Mouse (Mus musculus): ENCODE data around the gene Mamstr.
"Not testable (repeated sequence)": the region's sequence is repeated elsewhere in the genome, so short reads cannot be mapped to it uniquely, and the experiment has no call there.

The Mamstr gene

GRCm38 (mm10) chr7:45649351-45649750, 9.6 kb downstream of the Mamstr start:
- in situ Hi-C loops (cut with MseI, MboI) = no loop called here

DNA sequence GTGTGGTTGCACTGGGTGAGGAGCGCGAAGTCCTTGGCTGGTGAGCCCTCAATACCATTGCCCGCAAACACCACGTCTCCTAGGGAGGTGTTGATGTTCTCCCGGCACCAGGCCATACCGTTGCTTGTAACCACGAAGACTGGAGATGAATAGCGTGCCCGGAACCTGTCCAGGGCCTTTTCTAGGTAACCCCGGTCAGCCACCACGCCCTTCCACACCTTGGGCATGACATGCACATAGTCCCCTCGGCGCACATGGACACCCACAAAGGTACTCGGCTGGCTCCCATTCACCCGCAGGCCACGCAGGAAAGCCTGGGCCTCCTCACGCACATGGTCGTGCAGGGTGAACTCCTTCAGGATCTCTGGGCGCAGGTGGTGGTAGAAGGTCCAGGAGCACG, 10.7 kb downstream of the Mamstr start:
- in situ Hi-C loops (cut with MseI, MboI) = not testable (repeated sequence)

GRCm38 (mm10) chr7:45654424-45655047, 14.8 kb downstream of the Mamstr start:
- in situ Hi-C loops (cut with MseI, MboI) = no loop called here

GRCm38 (mm10) chr7:45660746-45661478, 21.1 kb downstream of the Mamstr start:
- in situ Hi-C loops (cut with MseI, MboI) = no loop called here

- in situ Hi-C loops (cut with MseI, MboI) = not testable (repeated sequence)
Observed at GRCm38 (mm10) chr7:45661702-45662101, 21.9 kb downstream of the Mamstr start.

- in situ Hi-C loops (cut with MseI, MboI) = loop anchor here in 1 of 2 experiments (5.0 kb wide), 1 partner anchor 63 kb away; no protein-coding TSS in a partner anchor
Observed at GRCm38 (mm10) chr7:45665303-45666138, 25.7 kb downstream of the Mamstr start.

- in situ Hi-C loops (cut with MseI, MboI) = loop anchor here in 1 of 2 experiments (5.0 kb wide), 1 partner anchor 64 kb away; no protein-coding TSS in a partner anchor
Observed at GRCm38 (mm10) chr7:45666161-45666560, 26.4 kb downstream of the Mamstr start, which contains the start of gene Fut2. TSS of gene Fut2 (minus strand) at chr7:45666394.

- in situ Hi-C loops (cut with MseI, MboI) = loop anchor here in 1 of 2 experiments (5.0 kb wide), 1 partner anchor 65 kb away; no protein-coding TSS in a partner anchor
Observed at GRCm38 (mm10) chr7:45667761-45668160, 28.0 kb downstream of the Mamstr start.

- in situ Hi-C loops (cut with MseI, MboI) = loop anchor here in 1 of 2 experiments (5.0 kb wide), 1 partner anchor 67 kb away; no protein-coding TSS in a partner anchor
Observed at GRCm38 (mm10) chr7:45668921-45669320, 29.1 kb downstream of the Mamstr start.

DNA sequence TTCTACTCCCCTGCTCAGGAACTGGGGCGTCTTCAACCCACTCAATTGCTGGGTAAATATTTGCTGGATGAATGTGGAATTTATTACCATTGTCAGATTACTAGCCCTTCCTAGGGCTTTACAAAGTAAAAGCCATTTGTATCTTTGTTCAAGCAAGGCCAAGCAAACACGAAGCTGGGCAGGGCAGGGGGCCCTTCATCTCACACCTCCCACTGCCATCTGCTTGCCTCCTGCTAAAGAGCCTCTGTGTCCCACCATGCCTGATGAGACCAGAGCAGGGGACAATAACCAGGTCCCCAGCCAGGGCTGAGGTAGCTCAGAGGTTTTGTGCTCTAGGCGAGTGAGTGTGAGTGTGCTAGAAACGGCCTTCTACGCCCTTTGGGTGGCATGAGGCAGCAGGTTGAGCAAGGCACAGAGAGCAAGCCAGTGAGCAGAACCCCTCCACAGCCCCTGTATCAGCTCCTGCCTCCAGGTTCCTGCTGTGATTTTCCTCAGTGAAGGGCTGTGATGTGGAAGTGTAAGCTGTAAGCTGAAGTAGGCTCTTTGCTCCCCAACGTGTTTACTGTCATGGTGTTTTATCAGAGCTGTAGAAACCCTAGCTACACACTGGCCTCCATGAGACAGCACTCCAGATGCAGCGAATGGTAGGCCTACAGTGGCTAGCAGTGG, 38.0 kb downstream of the Mamstr start:
- in situ Hi-C loops (cut with MseI, MboI) = no loop called here

DNA sequence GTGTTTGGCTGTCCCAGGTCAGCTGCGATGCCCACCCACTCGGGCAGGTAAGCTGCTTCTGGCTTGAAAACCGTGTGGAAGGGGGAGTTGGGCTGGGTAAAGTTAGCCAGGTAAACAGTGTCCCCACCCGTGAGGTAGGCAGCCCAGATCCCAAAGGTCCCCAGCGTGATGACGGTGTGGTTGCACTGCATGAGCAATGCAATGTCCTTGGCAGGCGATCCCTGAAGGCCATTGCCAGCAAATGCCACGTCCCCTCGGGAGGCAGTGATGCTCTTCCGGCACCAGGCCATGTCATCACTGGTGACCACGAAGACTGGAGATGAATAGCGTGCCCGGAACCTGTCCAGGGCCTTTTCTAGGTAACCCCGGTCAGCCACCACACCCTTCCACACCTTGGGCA, 38.7 kb downstream of the Mamstr start:
- in situ Hi-C loops (cut with MseI, MboI) = no loop called here

GRCm38 (mm10) chr7:45679966-45680621, 40.3 kb downstream of the Mamstr start:
- in situ Hi-C loops (cut with MseI, MboI) = no loop called here

DNA sequence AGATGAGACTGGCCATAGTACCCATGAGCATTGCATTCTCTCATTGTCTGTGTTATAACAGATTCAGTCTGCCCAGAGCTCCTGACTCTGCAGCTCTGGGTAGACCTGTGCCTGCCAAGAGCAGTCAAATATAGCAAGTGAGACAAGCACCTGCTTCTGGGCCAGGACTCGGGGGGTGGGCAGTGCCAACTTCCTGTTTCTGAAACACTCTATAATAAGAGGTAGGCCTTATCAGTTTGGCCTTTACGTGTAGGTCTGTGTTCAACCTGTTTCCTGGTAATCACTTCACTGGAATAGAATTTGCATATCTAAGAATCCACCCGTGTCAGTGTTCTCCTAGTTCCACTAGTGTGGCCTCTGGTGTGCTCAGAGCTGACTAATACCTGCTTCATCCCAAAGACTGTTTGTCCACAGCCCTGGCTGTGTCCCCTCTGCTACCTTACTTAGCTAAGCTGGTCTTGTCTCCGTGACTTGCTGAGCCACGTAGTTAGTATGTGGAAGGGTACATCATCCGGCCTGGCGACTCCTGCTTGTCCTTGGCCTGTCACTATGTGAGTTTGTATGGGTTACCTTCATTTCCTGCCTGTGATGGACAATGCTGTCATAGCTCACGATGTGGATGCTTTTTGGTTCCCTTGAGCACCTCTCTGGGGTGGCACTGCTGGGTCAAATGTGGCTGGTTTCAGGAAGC, 41.4 kb downstream of the Mamstr start:
- in situ Hi-C loops (cut with MseI, MboI) = no loop called here

GRCm38 (mm10) chr7:45682144-45683126, 42.7 kb downstream of the Mamstr start:
- in situ Hi-C loops (cut with MseI, MboI) = no loop called here

DNA sequence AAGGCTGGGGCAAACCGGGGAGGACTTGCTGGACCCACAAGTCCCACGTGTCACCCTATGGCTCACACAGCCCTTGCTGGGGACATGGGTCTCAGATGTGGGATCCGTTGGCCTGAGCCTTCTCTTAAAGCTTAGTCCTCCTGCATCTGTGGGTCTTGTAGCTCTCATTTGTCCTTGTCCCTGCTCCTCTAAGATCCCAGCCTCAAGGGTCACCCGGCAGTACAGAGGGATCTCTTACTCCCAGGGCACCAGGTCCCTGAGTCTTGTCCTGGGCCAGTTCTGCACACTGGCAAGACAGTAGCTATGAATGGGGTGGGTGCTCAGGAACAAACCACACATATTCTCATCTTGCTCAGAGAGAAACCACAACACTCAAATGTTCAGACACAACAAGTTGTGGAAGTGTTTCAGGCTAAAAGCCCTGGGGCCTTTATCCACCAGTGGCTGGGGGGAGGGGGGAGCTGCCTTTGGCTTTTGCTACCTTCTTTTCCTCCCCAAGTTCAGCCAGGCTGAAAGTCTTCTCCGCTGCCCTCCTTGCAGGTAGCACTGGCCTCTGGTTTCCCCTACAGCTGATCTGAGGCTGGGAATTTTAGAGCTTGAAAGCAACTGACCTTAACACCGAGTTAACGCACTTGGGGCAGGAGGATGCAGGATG, 43.7 kb downstream of the Mamstr start, which contains the start of gene Ntn5:
Gene Ntn5, plus strand, starts transcription at position 627 of the 655 bp plus-strand sequence.
- in situ Hi-C loops (cut with MseI, MboI) = no loop called here

GRCm38 (mm10) chr7:45685811-45686210, 46.0 kb downstream of the Mamstr start:
- in situ Hi-C loops (cut with MseI, MboI) = no loop called here

DNA sequence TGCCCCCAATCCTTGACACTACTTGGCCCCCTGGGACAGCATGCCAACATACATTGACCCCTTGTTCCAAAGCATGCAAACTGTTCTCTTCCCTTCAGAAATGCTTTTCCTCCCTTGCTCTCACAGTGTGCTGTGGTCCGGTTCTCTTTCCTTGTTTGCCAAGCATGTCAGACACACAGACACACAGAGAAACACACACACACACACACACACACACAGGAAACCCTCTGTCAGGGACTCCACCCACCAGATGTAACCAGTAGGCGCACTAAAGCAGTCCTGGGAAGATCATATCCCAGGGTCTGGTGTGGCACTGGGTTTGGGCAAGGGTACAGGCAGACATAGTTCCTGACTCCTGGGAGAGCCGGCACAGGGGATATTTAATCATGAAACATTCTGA, 47.1 kb downstream of the Mamstr start:
- in situ Hi-C loops (cut with MseI, MboI) = no loop called here

GRCm38 (mm10) chr7:45689099-45689498, 49.3 kb downstream of the Mamstr start:
- in situ Hi-C loops (cut with MseI, MboI) = no loop called here
